Mouse (Mus musculus) midbrain, postnatal 0 days (tissue): ENCODE measurements around the gene Edar. TPM values are rescaled to one million over a fixed set of nuclear protein-coding genes. Genes with fewer than 3 reads are reported as not detected.
"Not testable (repeated sequence)": the region's sequence is repeated elsewhere in the genome, so short reads cannot be mapped to it uniquely, and the experiment has no call there.

ENCODE experiments used
- ATAC-seq: fragments of 200-750 bp; cut with Nextera tagmentation; 2 replicates; pipeline ENCODE4 v1.8.0; 2017; ENCODE audit warnings: moderate number of reproducible peaks, mild to moderate bottlenecking, moderate TSS enrichment, moderate library complexity; ENCODE audit not compliant: low FRiP score
- DNase-seq: peaks from one replicate; pipeline ENCODE4 v3.0.0-alpha.2; 2015; ENCODE audit warnings: low spot score
- H3K27ac ChIP-seq: fragments of 300-500 bp; sonication (generic); 2 replicates; pipeline ENCODE4 v1.5.1; 2014; ENCODE audit warnings: low read depth, mild to moderate bottlenecking, low read length, mixed read lengths
- H3K27me3 ChIP-seq: fragments of 300-500 bp; sonication (generic); 2 replicates; pipeline ENCODE4 v1.6.1; 2014; ENCODE audit warnings: low read length, control low read depth, mixed read lengths; ENCODE audit not compliant: insufficient read depth
- H3K36me3 ChIP-seq: fragments of 300-500 bp; sonication (generic); 2 replicates; pipeline ENCODE4 v1.6.1; 2014; ENCODE audit warnings: low read length, control low read depth, mixed read lengths; ENCODE audit not compliant: insufficient read depth
- H3K4me1 ChIP-seq: fragments of 300-500 bp; sonication (generic); 2 replicates; pipeline ENCODE4 v1.6.1; 2014; ENCODE audit warnings: mild to moderate bottlenecking, control low read depth, antibody characterized with exemption, low read length, mixed read lengths; ENCODE audit not compliant: insufficient read depth
- H3K4me2 ChIP-seq: fragments of 300-500 bp; sonication (generic); 2 replicates; pipeline ENCODE4 v1.6.1; 2014; ENCODE audit warnings: low read depth, mild to moderate bottlenecking, low read length, mixed read lengths; ENCODE audit not compliant: poor library complexity, severe bottlenecking
- H3K4me3 ChIP-seq: fragments of 300-500 bp; sonication (generic); 2 replicates; pipeline ENCODE4 v1.5.1; 2014; ENCODE audit warnings: low read depth, mild to moderate bottlenecking, low read length, moderate library complexity
- H3K9ac ChIP-seq: fragments of 300-500 bp; sonication (generic); replicated peaks from 2 replicates; pipeline ENCODE4 v1.6.1; 2014; ENCODE audit warnings: mild to moderate bottlenecking, low read length, moderate library complexity, mixed read lengths; ENCODE audit not compliant: poor library complexity, severe bottlenecking
- H3K9me3 ChIP-seq: fragments of 300-500 bp; sonication (generic); 2 replicates; pipeline ENCODE4 v1.6.1; 2016; ENCODE audit warnings: low read length, control low read depth
- CTCF ChIP-seq: IDR thresholded peaks from 2 replicates; pipeline ENCODE4 v1.5.1; 2016; ENCODE audit warnings: antibody characterized with exemption, mild to moderate bottlenecking
- WGBS: fragments of 180-500 bp; shearing (Covaris S2); extraction: QIAGEN DNeasy Blood & Tissue Kit; methylation state at CpG from one replicate; pipeline ENCODE4 v1.1.7; 2014; 5-methylcytosine and 5-hydroxymethylcytosine counted together
- polyA plus RNA-seq: library from polyadenylated mRNA; unstranded; fragments of >200 nt; fragmentation: Nextera tagmentation; extraction: Ambion mirVana; gene quantifications from 2 replicates; pipeline ENCODE4 v1.2.1, GENCODE M21; 2015
- total RNA-seq: library from RNA; depleted of rRNA; stranded (reverse); fragments of >200 nt; gene quantifications from 2 replicates; pipeline ENCODE4 v1.2.3, GENCODE M21; 2014; rRNA removed

Edar gene
- 0.33 and 0.85 TPM in 2 replicates for total RNA-seq
- 0.13 and 0.16 TPM in 2 replicates for polyA plus RNA-seq

- H3K4me2 ChIP-seq: peak within 1 kb of the TSS; percentile 40
- H3K27me3 ChIP-seq: no peaks in the 10 kb centered on the region
- WGBS: 2% methylated on average over 20 of the region's 20 CpGs
- ATAC-seq (peak; percentile 82; the same call in 1 of the 2 replicates), DNase-seq (peak; percentile 78)
- no peaks in the 10 kb centered on the region for H3K36me3 ChIP-seq
- H3K9me3 ChIP-seq: no peaks in the 10 kb centered on the region
- peaks cover 7% of the 10 kb centered on the region for H3K4me1 ChIP-seq
- peak within 1 kb of the TSS; percentile 20; the same call in 1 of the 2 replicates for H3K4me3 ChIP-seq
- peak; percentile 89 for TF ChIP-seq CTCF
- H3K9ac ChIP-seq: no peak within 1 kb of the TSS
- H3K27ac ChIP-seq: no peak within 1 kb of the TSS
These were observed at the start of gene Edar for GRCm38 (mm10) chr10:58675533-58675932. Edar (minus strand) TSS chr10:58675654.

- not testable (repeated sequence) for H3K9ac ChIP-seq, H3K4me2 ChIP-seq, DNase-seq, ATAC-seq, H3K9me3 ChIP-seq, H3K4me3 ChIP-seq, H3K27me3 ChIP-seq, H3K27ac ChIP-seq, H3K4me1 ChIP-seq, H3K36me3 ChIP-seq
These were observed 42.7 kb upstream of the Edar start, which contains the start of gene Gm17542 for GRCm38 (mm10) chr10:58718110-58718509. Gm17542 (minus strand) TSS chr10:58718210.

- H3K4me2 ChIP-seq: peak overlapping the region; percentile 32; the same call in 1 of the 2 replicates
- H3K9ac ChIP-seq: no peak overlapping the region
- no peaks in the 10 kb centered on the region for H3K36me3 ChIP-seq
- ATAC-seq (no peak), DNase-seq (no peak)
- H3K27ac ChIP-seq: no peak overlapping the region
- TF ChIP-seq CTCF: no peak
- no peaks in the 10 kb centered on the region for H3K27me3 ChIP-seq
- no peaks in the 10 kb centered on the region; the same call in 1 of the 2 replicates for H3K4me1 ChIP-seq
- no peak overlapping the region for H3K4me3 ChIP-seq
- WGBS: 61% methylated on average over 3 of the region's 3 CpGs
- no peaks in the 10 kb centered on the region for H3K9me3 ChIP-seq
These were observed 39.3 kb upstream of the Edar start for GRCm38 (mm10) chr10:58714789-58715148.

GRCm38 (mm10) chr10:58713855-58714788 lies 38.7 kb upstream of the Edar start:
- Histone ChIP-seq H3K27me3 (no peaks in the 10 kb centered on the region), H3K9ac (no peak overlapping the region), H3K4me2 (peak overlapping the region; percentile 32), H3K9me3 (no peaks in the 10 kb centered on the region), H3K27ac (no peak overlapping the region), H3K4me3 (peak overlapping the region; percentile 8; the same call in 1 of the 2 replicates), H3K36me3 (no peaks in the 10 kb centered on the region), H3K4me1 (no peaks in the 10 kb centered on the region; the same call in 1 of the 2 replicates)
- no peak for TF ChIP-seq CTCF
- ATAC-seq (no peak), DNase-seq (no peak)
- WGBS: 49% methylated on average over 24 of the region's 24 CpGs

GRCm38 (mm10) chr10:58713225-58713624 lies 37.8 kb upstream of the Edar start:
- Histone ChIP-seq H3K36me3 (no peaks in the 10 kb centered on the region), H3K4me1 (no peaks in the 10 kb centered on the region; the same call in 1 of the 2 replicates), H3K9ac (no peak overlapping the region), H3K9me3 (no peaks in the 10 kb centered on the region), H3K4me2 (no peak overlapping the region), H3K4me3 (no peak overlapping the region), H3K27me3 (no peaks in the 10 kb centered on the region), H3K27ac (no peak overlapping the region)
- no peak for TF ChIP-seq CTCF
- DNase-seq (no peak), ATAC-seq (no peak)
- 82% methylated on average over 7 of the region's 7 CpGs for WGBS

GRCm38 (mm10) chr10:58709021-58709420 lies 33.6 kb upstream of the Edar start:
- Histone ChIP-seq H3K27me3 (no peaks in the 10 kb centered on the region), H3K4me3 (no peak overlapping the region), H3K9me3 (no peaks in the 10 kb centered on the region), H3K4me2 (no peak overlapping the region), H3K36me3 (no peaks in the 10 kb centered on the region), H3K4me1 (no peaks in the 10 kb centered on the region; the same call in 1 of the 2 replicates), H3K27ac (no peak overlapping the region), H3K9ac (no peak overlapping the region)
- no peak for TF ChIP-seq CTCF
- WGBS: 93% methylated on average over 4 of the region's 4 CpGs
- DNase-seq: no peak
- no peak for ATAC-seq
